Mouse (Mus musculus): Measurements from ENCODE around the gene Wdr20. TPM values are rescaled to one million over a fixed set of nuclear protein-coding genes. Genes with fewer than 3 reads are reported as not detected.
"Not testable (repeated sequence)": the region's sequence is repeated elsewhere in the genome, so short reads cannot be mapped to it uniquely, and the experiment has no call there.

Wdr20 gene
- total and polyA plus RNA-seq, 3 experiments: 17.9 to 26.2 (median 22.8) TPM

- Histone ChIP-seq H3K4me1 (ENCODE audit: control insufficient read depth in 1 of 2, insufficient read depth in 2 of 2) (peaks cover 31 to 71% of the 10 kb centered on the region in 2 experiments), H3K36me3 (replicated peaks in 1 of 2; ENCODE audit: control insufficient read depth in 1 of 2, insufficient read depth in 1 of 2, low read length in 1 of 2) (no peaks in the 10 kb centered on the region), H3K4me3 (replicated peaks in 1 of 3; ENCODE audit: low read depth in 2 of 3, low read length in 2 of 3, poor library complexity in 1 of 3) (no peak overlapping the region), H3K9me3 (replicated peaks; ENCODE audit: low read length) (no peaks in the 10 kb centered on the region), H3K4me2 (ENCODE audit: insufficient read depth, low read depth, poor library complexity, severe bottlenecking) (no peak overlapping the region), H3K79me2 (replicated peaks; ENCODE audit: control insufficient read depth, extremely low read depth, insufficient read depth, poor library complexity, severe bottlenecking) (peaks cover 6% of the 10 kb centered on the region), H3K9ac (ENCODE audit: insufficient read depth, low read depth) (peak overlapping the region; percentile 5; the same call in 1 of the 2 replicates), H3K27ac (ENCODE audit: insufficient read depth, low read depth) (peak overlapping the region; percentile 70), H3K27me3 (replicated peaks) (no peaks in the 10 kb centered on the region)
- DNase-seq (ENCODE audit: extremely low read depth): no peak
- in situ Hi-C loops (cut with MboI; ENCODE audit: low pct_ligation_motif_present, low pct_unique_long_range_greater_than_20kb, low sequenced_read_pairs) (no loop called here), dilution Hi-C loops (cut with MboI; ENCODE audit: extremely low pct_ligation_motif_present, extremely low pct_unique_long_range_greater_than_20kb, low sequenced_read_pairs) (no loop called here)
- TF ChIP-seq ZNF384 (IDR thresholded peaks at IDR 0.05; ENCODE audit: low read depth, low read length) (no peak), ETS1 (conservative IDR thresholded peaks at IDR 0.05; ENCODE audit: low read depth, low read length) (no peak), POLR2AphosphoS2 (IDR thresholded peaks at IDR 0.05; ENCODE audit: low read depth, low read length) (0 out of 2 replicates have a peak, but pooled peaks have one; percentile 17), MYC (IDR thresholded peaks at IDR 0.05; ENCODE audit: low read depth, low read length) (peak; percentile 90), CHD2 (IDR thresholded peaks at IDR 0.05; ENCODE audit: low read length) (peak; percentile 78)
Observed at GRCm38 (mm10) chr12:110700730-110701129, 37.0 kb upstream of the Wdr20 start.

GRCm38 (mm10) chr12:110701363-110701762 lies 36.4 kb upstream of the Wdr20 start:
- H3K4me3 ChIP-seq (replicated peaks in 1 of 3; ENCODE audit: low read depth in 2 of 3, low read length in 2 of 3, poor library complexity in 1 of 3); dilution Hi-C loops (cut with MboI; ENCODE audit: extremely low pct_ligation_motif_present, extremely low pct_unique_long_range_greater_than_20kb, low sequenced_read_pairs): not testable (repeated sequence)
- peak overlapping the region; percentile 70 for H3K27ac ChIP-seq (ENCODE audit: insufficient read depth, low read depth)

GRCm38 (mm10) chr12:110702556-110702955 lies 35.2 kb upstream of the Wdr20 start, which contains the start of gene Hsp90aa1:
TSS of gene Hsp90aa1 (minus strand) at chr12:110702728.
- no peaks in the 10 kb centered on the region for H3K27me3 ChIP-seq (replicated peaks)
- H3K9me3 ChIP-seq (replicated peaks; ENCODE audit: low read length): no peaks in the 10 kb centered on the region
- TF ChIP-seq TBP (conservative IDR thresholded peaks at IDR 0.05; ENCODE audit: low read depth, low read length) (no peak), CTCF (conservative IDR thresholded peaks at IDR 0.05 in 1 of 2, IDR thresholded peaks at IDR 0.05 in 1 of 2; ENCODE audit: low read depth in 2 of 2, low read length in 2 of 2) (no peak), UBTF (IDR thresholded peaks at IDR 0.05; ENCODE audit: low read depth, low read length) (no peak), MAFK (IDR thresholded peaks at IDR 0.05; ENCODE audit: insufficient replicate concordance, low read length) (no peak), BHLHE40 (IDR thresholded peaks at IDR 0.05; ENCODE audit: low read depth, low read length) (0 out of 2 replicates have a peak, but pooled peaks have one; percentile 33), SIN3A (IDR thresholded peaks at IDR 0.05; ENCODE audit: low read length) (no peak)
- H3K4me2 ChIP-seq (ENCODE audit: insufficient read depth, low read depth, poor library complexity, severe bottlenecking): peak within 1 kb of the TSS; percentile 59
- in situ Hi-C loops (cut with MboI; ENCODE audit: low pct_ligation_motif_present, low pct_unique_long_range_greater_than_20kb, low sequenced_read_pairs) (no loop called here), dilution Hi-C loops (cut with MboI; ENCODE audit: extremely low pct_ligation_motif_present, extremely low pct_unique_long_range_greater_than_20kb, low sequenced_read_pairs) (no loop called here)
- no peak for DNase-seq (ENCODE audit: extremely low read depth)
- peak within 1 kb of the TSS in 1 of 3 experiments; percentile 30 for H3K4me3 ChIP-seq (replicated peaks in 1 of 3; ENCODE audit: low read depth in 2 of 3, low read length in 2 of 3, poor library complexity in 1 of 3)
- 0 out of 2 replicates have a peak, but pooled peaks cover under 1% of the 10 kb centered on the region for H3K79me2 ChIP-seq (replicated peaks; ENCODE audit: control insufficient read depth, extremely low read depth, insufficient read depth, poor library complexity, severe bottlenecking)
- no peak within 1 kb of the TSS for H3K9ac ChIP-seq (ENCODE audit: insufficient read depth, low read depth)
- no peaks in the 10 kb centered on the region for H3K36me3 ChIP-seq (replicated peaks in 1 of 2; ENCODE audit: control insufficient read depth in 1 of 2, insufficient read depth in 1 of 2, low read length in 1 of 2)
- peak within 1 kb of the TSS; percentile 75 for H3K27ac ChIP-seq (ENCODE audit: insufficient read depth, low read depth)
- H3K4me1 ChIP-seq (ENCODE audit: control insufficient read depth in 1 of 2, insufficient read depth in 2 of 2): peaks cover 35 to 72% of the 10 kb centered on the region in 2 experiments

More at GRCm38 (mm10) chr12:110701363-110701762, 36.4 kb upstream of the Wdr20 start:
- Histone ChIP-seq H3K4me1 (ENCODE audit: control insufficient read depth in 1 of 2, insufficient read depth in 2 of 2) (peaks cover 34 to 72% of the 10 kb centered on the region in 2 experiments), H3K9ac (ENCODE audit: insufficient read depth, low read depth) (peak overlapping the region; percentile 5; the same call in 1 of the 2 replicates)
- H3K36me3 ChIP-seq (replicated peaks in 1 of 2; ENCODE audit: control insufficient read depth in 1 of 2, insufficient read depth in 1 of 2, low read length in 1 of 2); H3K27me3 ChIP-seq (replicated peaks); H3K79me2 ChIP-seq (replicated peaks; ENCODE audit: control insufficient read depth, extremely low read depth, insufficient read depth, poor library complexity, severe bottlenecking); H3K9me3 ChIP-seq (replicated peaks; ENCODE audit: low read length); in situ Hi-C loops (cut with MboI; ENCODE audit: low pct_ligation_motif_present, low pct_unique_long_range_greater_than_20kb, low sequenced_read_pairs); H3K4me2 ChIP-seq (ENCODE audit: insufficient read depth, low read depth, poor library complexity, severe bottlenecking): not testable (repeated sequence)
- peak; percentile 71 for DNase-seq (ENCODE audit: extremely low read depth)
- TF ChIP-seq TCF12 (IDR thresholded peaks at IDR 0.05; ENCODE audit: low read depth, low read length) (peak; percentile 53; the same call in 1 of the 2 replicates), BHLHE40 (IDR thresholded peaks at IDR 0.05; ENCODE audit: low read depth, low read length) (peak; percentile 72), ZMIZ1 (IDR thresholded peaks at IDR 0.05; ENCODE audit: low read depth, low read length) (peak; percentile 59), TBP (conservative IDR thresholded peaks at IDR 0.05; ENCODE audit: low read depth, low read length) (0 out of 2 replicates have a peak, but pooled peaks have one; percentile 33), HCFC1 (IDR thresholded peaks at IDR 0.05; ENCODE audit: low read depth, low read length) (peak; percentile 32; the same call in 1 of the 2 replicates), MAZ (IDR thresholded peaks at IDR 0.05; ENCODE audit: low read depth, low read length) (peak; percentile 89), CHD2 (IDR thresholded peaks at IDR 0.05; ENCODE audit: low read length) (0 out of 2 replicates have a peak, but pooled peaks have one; percentile 47), MYC (IDR thresholded peaks at IDR 0.05; ENCODE audit: low read depth, low read length) (peak; percentile 97), MAX (IDR thresholded peaks at IDR 0.05; ENCODE audit: low read length) (peak; percentile 88), POLR2A (IDR thresholded peaks at IDR 0.05; ENCODE audit: low read depth, low read length) (peak; percentile 46; the same call in 1 of the 2 replicates), JUND (conservative IDR thresholded peaks at IDR 0.05; ENCODE audit: low read depth, low read length) (peak; percentile 90), IRF4 (IDR thresholded peaks at IDR 0.05; ENCODE audit: low read depth, low read length) (peak; percentile 24; the same call in 1 of the 2 replicates), ETS1 (conservative IDR thresholded peaks at IDR 0.05; ENCODE audit: low read depth, low read length) (0 out of 2 replicates have a peak, but pooled peaks have one; percentile 18), SIN3A (IDR thresholded peaks at IDR 0.05; ENCODE audit: low read length) (peak; percentile 66), MAFK (IDR thresholded peaks at IDR 0.05; ENCODE audit: insufficient replicate concordance, low read length) (peak; percentile 25; the same call in 1 of the 2 replicates)

Measured in CH12.LX (cell line).